Comparison of ENCODE assay signal across 15 mouse cellular contexts in genomic region chr16:31035651-31036245, GRCm38 (mm10). TPM values are rescaled to one million over a fixed set of nuclear protein-coding genes. Genes with fewer than 3 reads are reported as not detected.
DNase-seq lines count a peak whose midpoint lies in the region; ATAC-seq and TF ChIP-seq lines count a peak whose summit lies in the region.
"Had no signal": no experiment of that assay in that cellular context is flagged by ENCODE, and none has a peak within 500 bp of the region (broad histone marks: within the 10 kb centered on the region; RNA-seq: fewer than 3 reads in every experiment).

No protein-coding gene starts in this region.

- H3K9ac ChIP-seq in forebrain, embryonic 16.5 days (replicated peaks; ENCODE audit: low read depth, low read length) = no peak overlapping the region
- H3K9ac ChIP-seq: liver, embryonic 13.5 days; neural tube, embryonic 13.5 days had no signal

- no peaks in the 10 kb centered on the region; the same call in 1 of the 2 replicates for H3K36me3 ChIP-seq in forebrain, embryonic 16.5 days (ENCODE audit: control insufficient read depth, insufficient read depth)
- H3K36me3 ChIP-seq: liver, embryonic 13.5 days; neural tube, embryonic 13.5 days had no signal

- 50% methylated on average over 8 of the region's 8 CpGs for WGBS in forebrain, embryonic 16.5 days

- peak; percentile 15 for ATAC-seq in activated CD4-positive, CD25-positive, alpha-beta regulatory T cell, adult 4 months
- peak; percentile 65 for ATAC-seq in forebrain, embryonic 16.5 days
- no peak for ATAC-seq in megakaryocyte progenitor cell, adult 5-6 weeks (replicated peaks; ENCODE audit: poor library complexity)

- no peak overlapping the region for H3K4me3 ChIP-seq in layer of hippocampus, adult 2 months
- H3K4me3 ChIP-seq in forebrain, embryonic 16.5 days (replicated peaks; ENCODE audit: low read length) = no peak overlapping the region
- H3K4me3 ChIP-seq: liver, embryonic 13.5 days; neural tube, embryonic 13.5 days had no signal

- H3K27me3 ChIP-seq in forebrain, embryonic 16.5 days (replicated peaks; ENCODE audit: control insufficient read depth, insufficient read depth, low read length) = no peaks in the 10 kb centered on the region
- H3K27me3 ChIP-seq: CH12.LX; liver, embryonic 13.5 days; neural tube, embryonic 13.5 days had no signal

- no peak for TF ChIP-seq CTCF in layer of hippocampus, adult 2 months (conservative IDR thresholded peaks at IDR 0.05)

- no peak overlapping the region for H3K4me2 ChIP-seq in forebrain, embryonic 16.5 days (ENCODE audit: low read length)
- H3K4me2 ChIP-seq: heart, embryonic 11.5 days; liver, embryonic 13.5 days; neural tube, embryonic 13.5 days had no signal

- H3K4me1 ChIP-seq in forebrain, embryonic 16.5 days (replicated peaks; ENCODE audit: control insufficient read depth, insufficient read depth, low read length) = peaks cover 24% of the 10 kb centered on the region

- no peak for DNase-seq in layer of hippocampus, adult 2 months (ENCODE audit: low spot score in 2 of 2)
- DNase-seq in layer of hippocampus, adult 11-12 months (ENCODE audit: low spot score) = no peak
- peak; percentile 41 for DNase-seq in 416B (ENCODE audit: low read depth)
- DNase-seq in gastrocnemius, postnatal 4 days (ENCODE audit: low spot score in 2 of 2) = no peak
- DNase-seq: cerebellum, postnatal 25 days; gastrocnemius, postnatal 14 days; heart, postnatal 4 days; kidney, adult 9 months; liver, embryonic 13.5 days had no signal

- H3K27ac ChIP-seq in layer of hippocampus, adult 2 months = peak overlapping the region; percentile 43; the same call in 1 of the 2 replicates
- H3K27ac ChIP-seq in forebrain, embryonic 16.5 days (ENCODE audit: low read length) = peak overlapping the region; percentile 31; the same call in 1 of the 2 replicates
- H3K27ac ChIP-seq: neural tube, embryonic 13.5 days had no signal

- no peaks in the 10 kb centered on the region for H3K9me3 ChIP-seq in forebrain, embryonic 16.5 days (ENCODE audit: control insufficient read depth, low read length)
- H3K9me3 ChIP-seq: liver, embryonic 13.5 days; neural tube, embryonic 13.5 days had no signal

RNA-seq across cellular contexts. Expression of gene Xxylt1, which starts 45.5 kb away (rescaled TPM):
- 10 to 100 TPM; 18.2 to 19.0 TPM for total RNA-seq in layer of hippocampus, adult 2 months (2021)
- polyA plus RNA-seq in activated CD4-positive, CD25-positive, alpha-beta regulatory T cell, adult 4 months (2017; shearing (Covaris generic)) = 10 to 100 TPM; 17.0 to 27.9 TPM
- polyA plus RNA-seq in forebrain, embryonic 16.5 days (2015; fragmentation: Nextera tagmentation; extraction: Ambion mirVana) = 9.6 and 9.7 TPM in 2 replicates
- 14.5 and 16.0 TPM in 2 replicates for total RNA-seq in megakaryocyte progenitor cell, adult 5-6 weeks (2015)
- total RNA-seq in megakaryocyte progenitor cell, adult 5-6 weeks (2017) = 11.8 and 17.0 TPM in 2 replicates
- 10 to 100 TPM; 12.7 to 12.9 TPM for total RNA-seq in gastrocnemius, postnatal 4 days (2021)
